Mouse (Mus musculus): ENCODE measurements at regions not wholly inside any gene's neighbourhood (a gene's known extent, or its start where the extent isn't known, plus 50 kb on each side); places are given as distances from the start of the nearest gene placed in this dataset.

GRCm38 (mm10) chr15:51206773-51207172 is 2677.9 kb upstream of the Gm7489 start:
- Histone ChIP-seq H3K27me3 (ENCODE audit: control insufficient read depth, insufficient read depth, low read length) (no peaks in the 10 kb centered on the region), H3K4me1 (replicated peaks; ENCODE audit: control insufficient read depth, insufficient read depth, low read length) (no peaks in the 10 kb centered on the region), H3K4me3 (ENCODE audit: control insufficient read depth, insufficient read depth, low read length) (no peak overlapping the region), H3K27ac (ENCODE audit: control insufficient read depth, insufficient read depth, low read length) (no peak overlapping the region), H3K36me3 (ENCODE audit: control insufficient read depth, insufficient read depth, low read length) (no peaks in the 10 kb centered on the region)
- DNase-seq: no peak
- 84% methylated on average over 2 of the region's 2 CpGs for WGBS
- no peak for TF ChIP-seq POLR2A (IDR thresholded peaks at IDR 0.05; ENCODE audit: control insufficient read depth, extremely low read depth, insufficient read depth, low read length, poor library complexity)
- TF ChIP-seq CTCF (IDR thresholded peaks at IDR 0.05; ENCODE audit: borderline replicate concordance, control insufficient read depth, extremely low read depth, insufficient read depth, low read length, poor library complexity): no peak

GRCm38 (mm10) chr15:51234873-51235272 is 2649.8 kb upstream of the Gm7489 start:
- H3K4me1 ChIP-seq (replicated peaks; ENCODE audit: control insufficient read depth, insufficient read depth, low read length): no peaks in the 10 kb centered on the region
- no peak for DNase-seq
- 15% methylated on average over 1 of the region's 1 CpGs for WGBS
- no peak overlapping the region for H3K4me3 ChIP-seq (ENCODE audit: control insufficient read depth, insufficient read depth, low read length)
- TF ChIP-seq CTCF (IDR thresholded peaks at IDR 0.05; ENCODE audit: borderline replicate concordance, control insufficient read depth, extremely low read depth, insufficient read depth, low read length, poor library complexity) (no peak), POLR2A (IDR thresholded peaks at IDR 0.05; ENCODE audit: control insufficient read depth, extremely low read depth, insufficient read depth, low read length, poor library complexity) (no peak)
- H3K27me3 ChIP-seq (ENCODE audit: control insufficient read depth, insufficient read depth, low read length): no peaks in the 10 kb centered on the region
- no peaks in the 10 kb centered on the region for H3K36me3 ChIP-seq (ENCODE audit: control insufficient read depth, insufficient read depth, low read length)
- H3K27ac ChIP-seq (ENCODE audit: control insufficient read depth, insufficient read depth, low read length): no peak overlapping the region

GRCm38 (mm10) chr15:51244596-51244995 is 2640.1 kb upstream of the Gm7489 start:
- Histone ChIP-seq H3K27ac (ENCODE audit: control insufficient read depth, insufficient read depth, low read length) (no peak overlapping the region), H3K4me1 (replicated peaks; ENCODE audit: control insufficient read depth, insufficient read depth, low read length) (no peaks in the 10 kb centered on the region), H3K36me3 (ENCODE audit: control insufficient read depth, insufficient read depth, low read length) (no peaks in the 10 kb centered on the region), H3K27me3 (ENCODE audit: control insufficient read depth, insufficient read depth, low read length) (no peaks in the 10 kb centered on the region), H3K4me3 (ENCODE audit: control insufficient read depth, insufficient read depth, low read length) (no peak overlapping the region)
- WGBS: 98% methylated on average over 2 of the region's 2 CpGs
- TF ChIP-seq CTCF (IDR thresholded peaks at IDR 0.05; ENCODE audit: borderline replicate concordance, control insufficient read depth, extremely low read depth, insufficient read depth, low read length, poor library complexity) (no peak), POLR2A (IDR thresholded peaks at IDR 0.05; ENCODE audit: control insufficient read depth, extremely low read depth, insufficient read depth, low read length, poor library complexity) (no peak)
- DNase-seq: no peak

- Histone ChIP-seq H3K27ac (ENCODE audit: control insufficient read depth, insufficient read depth, low read length) (no peak overlapping the region), H3K27me3 (ENCODE audit: control insufficient read depth, insufficient read depth, low read length) (no peaks in the 10 kb centered on the region), H3K4me3 (ENCODE audit: control insufficient read depth, insufficient read depth, low read length) (no peak overlapping the region), H3K4me1 (replicated peaks; ENCODE audit: control insufficient read depth, insufficient read depth, low read length) (no peaks in the 10 kb centered on the region), H3K36me3 (ENCODE audit: control insufficient read depth, insufficient read depth, low read length) (no peaks in the 10 kb centered on the region)
- no peak for DNase-seq
- TF ChIP-seq CTCF (IDR thresholded peaks at IDR 0.05; ENCODE audit: borderline replicate concordance, control insufficient read depth, extremely low read depth, insufficient read depth, low read length, poor library complexity): no peak
- TF ChIP-seq POLR2A (IDR thresholded peaks at IDR 0.05; ENCODE audit: control insufficient read depth, extremely low read depth, insufficient read depth, low read length, poor library complexity): no peak
- 95% methylated on average over 5 of the region's 5 CpGs for whole genome bisulfite sequencing
These were observed 2637.4 kb upstream of the Gm7489 start for GRCm38 (mm10) chr15:51247259-51247658.

- H3K27me3 ChIP-seq (ENCODE audit: control insufficient read depth, insufficient read depth, low read length): no peaks in the 10 kb centered on the region
- DNase-seq: no peak
- TF ChIP-seq POLR2A (IDR thresholded peaks at IDR 0.05; ENCODE audit: control insufficient read depth, extremely low read depth, insufficient read depth, low read length, poor library complexity) (no peak), CTCF (IDR thresholded peaks at IDR 0.05; ENCODE audit: borderline replicate concordance, control insufficient read depth, extremely low read depth, insufficient read depth, low read length, poor library complexity) (no peak)
- no peak overlapping the region for H3K27ac ChIP-seq (ENCODE audit: control insufficient read depth, insufficient read depth, low read length)
- no peaks in the 10 kb centered on the region for H3K4me1 ChIP-seq (replicated peaks; ENCODE audit: control insufficient read depth, insufficient read depth, low read length)
- 91% methylated on average over 8 of the region's 8 CpGs for WGBS
- H3K4me3 ChIP-seq (ENCODE audit: control insufficient read depth, insufficient read depth, low read length): no peak overlapping the region
- no peaks in the 10 kb centered on the region for H3K36me3 ChIP-seq (ENCODE audit: control insufficient read depth, insufficient read depth, low read length)
These were observed 2636.5 kb upstream of the Gm7489 start for GRCm38 (mm10) chr15:51248034-51248788.

- 97% methylated on average over 5 of the region's 5 CpGs for WGBS
- no peaks in the 10 kb centered on the region for H3K4me1 ChIP-seq (replicated peaks; ENCODE audit: control insufficient read depth, insufficient read depth, low read length)
- TF ChIP-seq POLR2A (IDR thresholded peaks at IDR 0.05; ENCODE audit: control insufficient read depth, extremely low read depth, insufficient read depth, low read length, poor library complexity): no peak
- TF ChIP-seq CTCF (IDR thresholded peaks at IDR 0.05; ENCODE audit: borderline replicate concordance, control insufficient read depth, extremely low read depth, insufficient read depth, low read length, poor library complexity): no peak
- H3K4me3 ChIP-seq (ENCODE audit: control insufficient read depth, insufficient read depth, low read length): no peak overlapping the region
- H3K27me3 ChIP-seq (ENCODE audit: control insufficient read depth, insufficient read depth, low read length): no peaks in the 10 kb centered on the region
- H3K36me3 ChIP-seq (ENCODE audit: control insufficient read depth, insufficient read depth, low read length): no peaks in the 10 kb centered on the region
- H3K27ac ChIP-seq (ENCODE audit: control insufficient read depth, insufficient read depth, low read length): no peak overlapping the region
- DNase-seq: no peak
These were observed 2636.0 kb upstream of the Gm7489 start for GRCm38 (mm10) chr15:51248789-51249040.

GRCm38 (mm10) chr15:51254143-51254542 is 2630.6 kb upstream of the Gm7489 start:
- DNase-seq: no peak
- 95% methylated on average over 1 of the region's 1 CpGs for WGBS
- Histone ChIP-seq H3K36me3 (ENCODE audit: control insufficient read depth, insufficient read depth, low read length) (no peaks in the 10 kb centered on the region), H3K4me1 (replicated peaks; ENCODE audit: control insufficient read depth, insufficient read depth, low read length) (no peaks in the 10 kb centered on the region), H3K27me3 (ENCODE audit: control insufficient read depth, insufficient read depth, low read length) (no peaks in the 10 kb centered on the region), H3K4me3 (ENCODE audit: control insufficient read depth, insufficient read depth, low read length) (no peak overlapping the region), H3K27ac (ENCODE audit: control insufficient read depth, insufficient read depth, low read length) (no peak overlapping the region)
- TF ChIP-seq CTCF (IDR thresholded peaks at IDR 0.05; ENCODE audit: borderline replicate concordance, control insufficient read depth, extremely low read depth, insufficient read depth, low read length, poor library complexity) (no peak), POLR2A (IDR thresholded peaks at IDR 0.05; ENCODE audit: control insufficient read depth, extremely low read depth, insufficient read depth, low read length, poor library complexity) (no peak)

All from thymus, adult 2 months (tissue).